Mouse (Mus musculus): Measurements from ENCODE around the gene Snx19. TPM values are rescaled to one million over a fixed set of nuclear protein-coding genes. Genes with fewer than 3 reads are reported as not detected.

Snx19 gene
- total and polyA plus RNA-seq, 3 experiments = 12.0 to 17.4 TPM; not detected in 1

DNA sequence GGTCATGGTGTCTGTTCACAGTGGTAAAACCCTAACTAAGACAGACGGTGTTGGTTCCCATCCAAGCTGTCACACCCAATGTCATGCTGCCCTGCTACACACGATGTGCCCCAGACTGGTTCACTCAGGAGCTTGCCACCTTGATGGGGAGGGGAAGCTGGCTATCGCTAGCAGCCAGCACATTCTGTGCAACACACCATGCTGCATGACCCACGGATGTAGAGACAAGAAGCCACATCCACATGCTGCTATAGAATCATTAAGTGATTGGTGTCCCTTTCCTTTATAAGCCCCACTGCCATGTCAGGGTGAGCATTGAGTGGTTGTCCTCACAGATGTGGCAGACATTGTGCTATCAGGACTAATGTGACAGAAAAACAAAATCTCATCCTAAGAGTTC, 55.2 kb downstream of the Snx19 start:
- no peak overlapping the region for H3K4me3 ChIP-seq (ENCODE audit: control insufficient read depth in 1 of 2, insufficient read depth in 1 of 2, low read depth in 2 of 2, low read length in 2 of 2)
- H3K27ac ChIP-seq (ENCODE audit: control insufficient read depth, low read depth, low read length) = no peak overlapping the region
- no peaks in the 10 kb centered on the region for H3K36me3 ChIP-seq (ENCODE audit: control insufficient read depth in 1 of 2, insufficient read depth in 2 of 2, low read length in 2 of 2)
- no peak overlapping the region for H3K9ac ChIP-seq (ENCODE audit: control insufficient read depth, low read depth, low read length, poor library complexity, severe bottlenecking)
- DNase-seq (ENCODE audit: low read depth, low spot score) = no peak
- H3K27me3 ChIP-seq (ENCODE audit: control insufficient read depth in 1 of 2, insufficient read depth in 2 of 2, low read length in 2 of 2) = no peaks in the 10 kb centered on the region
- no peaks in the 10 kb centered on the region for H3K4me1 ChIP-seq (ENCODE audit: control insufficient read depth in 1 of 2, insufficient read depth in 2 of 2, low read length in 2 of 2)
- TF ChIP-seq USF2 (IDR thresholded peaks at IDR 0.05; ENCODE audit: borderline replicate concordance in 1 of 2, insufficient read depth in 1 of 2, low read depth in 1 of 2, low read length in 2 of 2) = no peak
- no peak for TF ChIP-seq E2F4 (IDR thresholded peaks at IDR 0.05; ENCODE audit: borderline replicate concordance, low read depth, low read length)
- no peak for TF ChIP-seq POLR2AphosphoS5 (IDR thresholded peaks at IDR 0.05; ENCODE audit: borderline replicate concordance, low read depth, low read length)
- TF ChIP-seq BHLHE40 (IDR thresholded peaks at IDR 0.05; ENCODE audit: borderline replicate concordance, low read depth, low read length) = no peak
- no peak for TF ChIP-seq USF1 (IDR thresholded peaks at IDR 0.05; ENCODE audit: low read depth, low read length)
- TF ChIP-seq MYC (IDR thresholded peaks at IDR 0.05; ENCODE audit: low read depth, low read length) = no peak
- no peak for TF ChIP-seq ZMIZ1 (IDR thresholded peaks at IDR 0.05; ENCODE audit: low read depth, low read length)
- TF ChIP-seq MAX (IDR thresholded peaks at IDR 0.05; ENCODE audit: low read length) = no peak
- no peak for TF ChIP-seq CTCF (IDR thresholded peaks at IDR 0.05 in 2 of 3, conservative IDR thresholded peaks at IDR 0.05 in 1 of 3; ENCODE audit: control insufficient read depth in 1 of 3, insufficient read depth in 1 of 3, low read depth in 2 of 3, low read length in 3 of 3, poor library complexity in 1 of 3, severe bottlenecking in 1 of 3)
- no peak for TF ChIP-seq ELF1 (IDR thresholded peaks at IDR 0.05; ENCODE audit: low read depth, low read length)
- TF ChIP-seq CHD2 (IDR thresholded peaks at IDR 0.05; ENCODE audit: low read length) = no peak
- no peak for TF ChIP-seq POLR2AphosphoS2 (IDR thresholded peaks at IDR 0.05; ENCODE audit: low read length)
- no peak for TF ChIP-seq UBTF (IDR thresholded peaks at IDR 0.05; ENCODE audit: borderline replicate concordance, insufficient read depth, low read depth, low read length)
- no peak for TF ChIP-seq GATA1 (IDR thresholded peaks at IDR 0.05; ENCODE audit: low read depth, low read length)
- no peak for TF ChIP-seq RAD21 (IDR thresholded peaks at IDR 0.05; ENCODE audit: low read depth, low read length)
- TF ChIP-seq RCOR1 (IDR thresholded peaks at IDR 0.05; ENCODE audit: low read depth, low read length) = no peak
- no peak for TF ChIP-seq NRF1 (IDR thresholded peaks at IDR 0.05; ENCODE audit: insufficient read depth, low read depth, low read length, poor library complexity, severe bottlenecking)
- no peak for TF ChIP-seq KAT2A (conservative IDR thresholded peaks at IDR 0.05; ENCODE audit: low read depth, low read length)
- TF ChIP-seq NELFE (IDR thresholded peaks at IDR 0.05; ENCODE audit: low read depth, low read length) = no peak
- H3K79me2 ChIP-seq (ENCODE audit: control insufficient read depth, insufficient read depth, low read length, poor library complexity) = no peaks in the 10 kb centered on the region
- H3K9me3 ChIP-seq (replicated peaks; ENCODE audit: insufficient read depth, low read length) = no peaks in the 10 kb centered on the region

DNA sequence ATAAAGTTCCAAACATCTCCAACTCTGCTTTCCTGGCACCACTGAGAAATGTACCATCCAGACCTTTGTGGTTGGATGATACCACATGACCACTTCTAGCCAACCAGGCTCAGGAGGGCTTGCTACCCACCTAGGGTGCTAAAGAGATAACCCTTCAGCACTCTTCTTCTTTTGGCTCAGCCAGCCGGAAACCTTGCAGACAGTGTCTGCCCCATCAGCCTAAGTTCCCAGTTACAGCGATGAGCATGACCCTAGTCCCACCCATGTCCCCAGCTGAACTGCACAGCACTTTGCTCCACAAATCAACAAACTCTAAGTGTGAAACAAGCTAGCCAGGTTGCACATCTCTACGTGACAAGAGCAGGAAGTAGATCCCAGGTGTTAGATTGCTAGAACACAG, 57.3 kb downstream of the Snx19 start:
- H3K79me2 ChIP-seq (ENCODE audit: control insufficient read depth, insufficient read depth, low read length, poor library complexity) = no peaks in the 10 kb centered on the region
- no peak overlapping the region for H3K27ac ChIP-seq (ENCODE audit: control insufficient read depth, low read depth, low read length)
- no peak overlapping the region for H3K4me3 ChIP-seq (ENCODE audit: control insufficient read depth in 1 of 2, insufficient read depth in 1 of 2, low read depth in 2 of 2, low read length in 2 of 2)
- peaks cover 0 to 4% of the 10 kb centered on the region in 2 experiments; a peak in 1 of 4 replicates for H3K4me1 ChIP-seq (ENCODE audit: control insufficient read depth in 1 of 2, insufficient read depth in 2 of 2, low read length in 2 of 2)
- TF ChIP-seq CHD1 (IDR thresholded peaks at IDR 0.05; ENCODE audit: low read depth, low read length) = no peak
- peak; percentile 50; the same call in 1 of the 2 replicates for TF ChIP-seq USF1 (IDR thresholded peaks at IDR 0.05; ENCODE audit: low read depth, low read length)
- H3K9ac ChIP-seq (ENCODE audit: control insufficient read depth, low read depth, low read length, poor library complexity, severe bottlenecking) = no peak overlapping the region
- H3K27me3 ChIP-seq (ENCODE audit: control insufficient read depth in 1 of 2, insufficient read depth in 2 of 2, low read length in 2 of 2) = no peaks in the 10 kb centered on the region
- peak; percentile 14 for DNase-seq (ENCODE audit: low read depth, low spot score)
- no peaks in the 10 kb centered on the region; a peak in 1 of 4 replicates for H3K36me3 ChIP-seq (ENCODE audit: control insufficient read depth in 1 of 2, insufficient read depth in 2 of 2, low read length in 2 of 2)
- no peaks in the 10 kb centered on the region for H3K9me3 ChIP-seq (replicated peaks; ENCODE audit: insufficient read depth, low read length)

Data from MEL (cell line).